8 mouse cellular contexts compared by ENCODE assay signal in the genomic region with DNA sequence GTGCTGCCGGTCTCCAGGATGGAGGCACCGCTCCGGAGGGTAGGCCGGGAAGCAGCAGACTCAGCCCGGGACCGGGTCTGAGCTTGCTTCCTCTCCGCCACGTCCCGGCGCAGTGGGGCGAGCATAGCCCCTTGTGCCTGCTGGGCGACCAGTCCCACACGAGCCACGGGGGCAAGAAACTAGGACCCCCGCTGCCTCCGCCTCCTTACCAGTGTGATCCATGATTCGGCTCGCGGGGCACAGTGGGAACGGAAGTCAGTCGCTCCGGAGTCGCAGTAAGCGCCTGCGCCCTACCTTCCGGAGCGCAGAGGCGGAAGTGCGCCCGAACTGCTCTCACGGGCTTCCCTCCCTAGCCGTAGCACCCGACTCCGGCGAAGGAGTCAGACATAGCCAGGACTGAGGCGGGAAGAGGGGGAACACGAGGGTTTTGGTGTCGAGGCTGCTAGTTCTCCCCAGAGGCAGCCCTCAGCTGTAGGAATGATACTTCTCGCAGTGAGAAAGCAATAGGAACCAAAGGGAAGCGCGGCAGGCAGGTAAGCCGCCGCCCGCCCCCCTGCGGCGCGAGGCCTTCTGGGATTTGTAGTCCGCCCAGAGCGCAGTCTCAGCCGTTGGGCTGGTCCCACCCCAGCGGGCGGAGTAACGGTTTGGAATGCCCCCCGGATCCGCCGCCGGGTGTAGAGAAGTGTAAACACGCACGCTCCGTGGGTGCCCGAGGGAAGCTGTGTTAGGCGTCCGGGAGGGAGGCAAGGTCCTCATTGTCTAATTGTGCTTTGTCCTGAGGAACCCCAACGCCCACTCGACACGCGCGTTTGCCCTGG. TPM values are rescaled to one million over a fixed set of nuclear protein-coding genes. Genes with fewer than 3 reads are reported as not detected.
DNase-seq lines count a peak whose midpoint lies in the region; ATAC-seq and TF ChIP-seq lines count a peak whose summit lies in the region.

A gene (minus strand): TSS at position 303 of the 818 bp plus-strand sequence.

- DNase-seq in CH12.LX (ENCODE audit: extremely low read depth), result peak; percentile 91
- peak; percentile 86 for DNase-seq in c-Kit-positive CD71-positive TER-119-negative erythroid progenitor cells, embryonic 14.5 days (ENCODE audit: low read depth)
- peak; percentile 92 for DNase-seq in heart, postnatal 0 days (ENCODE audit: low spot score)
- peak; percentile 96 for DNase-seq in kidney, postnatal 4 days

- dilution Hi-C loops in CH12.LX (cut with MboI; ENCODE audit: extremely low pct_ligation_motif_present, extremely low pct_unique_long_range_greater_than_20kb, low sequenced_read_pairs), result no loop called here

- H3K4me2 ChIP-seq in CH12.LX (ENCODE audit: insufficient read depth, low read depth, poor library complexity, severe bottlenecking), result peak within 1 kb of the TSS; percentile 96
- H3K4me2 ChIP-seq in forebrain, embryonic 12.5 days, result peak within 1 kb of the TSS; percentile 85
- H3K4me2 ChIP-seq in heart, postnatal 0 days (ENCODE audit: low read depth, low read length), result peak within 1 kb of the TSS; percentile 81
- peak within 1 kb of the TSS; percentile 87 for H3K4me2 ChIP-seq in liver, embryonic 16.5 days (ENCODE audit: low read depth, low read length)
- peak within 1 kb of the TSS; percentile 87 for H3K4me2 ChIP-seq in neural tube, embryonic 13.5 days

- no peak for TF ChIP-seq CTCF in CH12.LX (conservative IDR thresholded peaks at IDR 0.05 in 1 of 2, IDR thresholded peaks at IDR 0.05 in 1 of 2; ENCODE audit: low read depth in 2 of 2, low read length in 2 of 2)
- no peak; the same call in 1 of the 2 replicates for TF ChIP-seq CTCF in heart, postnatal 0 days (IDR thresholded peaks at IDR 0.05; ENCODE audit: low read depth)
- TF ChIP-seq CTCF in testis, adult 2 months (IDR thresholded peaks at IDR 0.05; ENCODE audit: control insufficient read depth, insufficient read depth, insufficient replicate concordance, low read depth, low read length), result no peak

- TF ChIP-seq RAD21 in CH12.LX (IDR thresholded peaks at IDR 0.05; ENCODE audit: low read depth, low read length), result no peak

- peaks cover 7 to 21% of the 10 kb centered on the region in 2 experiments for H3K4me1 ChIP-seq in CH12.LX (ENCODE audit: control insufficient read depth in 1 of 2, insufficient read depth in 2 of 2)
- peaks cover 18% of the 10 kb centered on the region for H3K4me1 ChIP-seq in forebrain, embryonic 12.5 days
- peaks cover 9% of the 10 kb centered on the region for H3K4me1 ChIP-seq in heart, postnatal 0 days (ENCODE audit: control insufficient read depth, insufficient read depth)
- H3K4me1 ChIP-seq in liver, embryonic 16.5 days (ENCODE audit: control insufficient read depth, low read depth, low read length), result peaks cover 13% of the 10 kb centered on the region
- peaks cover 25% of the 10 kb centered on the region for H3K4me1 ChIP-seq in neural tube, embryonic 13.5 days (replicated peaks)
- H3K4me1 ChIP-seq in testis, adult 2 months (ENCODE audit: control insufficient read depth, insufficient read depth, low read length), result peaks cover 4% of the 10 kb centered on the region; the same call in 1 of the 2 replicates

- peaks cover 38% of the 10 kb centered on the region for H3K79me2 ChIP-seq in CH12.LX (replicated peaks; ENCODE audit: control insufficient read depth, extremely low read depth, insufficient read depth, poor library complexity, severe bottlenecking)

- peak within 1 kb of the TSS; percentile 96 to 98 (median 96) for H3K4me3 ChIP-seq in CH12.LX (replicated peaks in 1 of 3; ENCODE audit: low read depth in 2 of 3, low read length in 2 of 3, poor library complexity in 1 of 3)
- peak within 1 kb of the TSS; percentile 86 for H3K4me3 ChIP-seq in forebrain, embryonic 12.5 days (replicated peaks)
- peak within 1 kb of the TSS; percentile 97 for H3K4me3 ChIP-seq in heart, postnatal 0 days (ENCODE audit: low read depth, low read length)
- peak within 1 kb of the TSS; percentile 96 for H3K4me3 ChIP-seq in liver, embryonic 16.5 days (ENCODE audit: low read depth, low read length)
- H3K4me3 ChIP-seq in neural tube, embryonic 13.5 days, result peak within 1 kb of the TSS; percentile 79
- peak within 1 kb of the TSS; percentile 95 for H3K4me3 ChIP-seq in testis, adult 2 months (ENCODE audit: control insufficient read depth, low read depth, low read length)

- WGBS in forebrain, embryonic 12.5 days, result under 1% methylated on average over 68 of the region's 68 CpGs
- under 1% methylated on average over 68 of the region's 68 CpGs for WGBS in heart, postnatal 0 days
- under 1% methylated on average over 68 of the region's 68 CpGs for WGBS in liver, embryonic 16.5 days (ENCODE audit: insufficient replicate concordance)
- whole genome bisulfite sequencing in neural tube, embryonic 13.5 days, result under 1% methylated on average over 68 of the region's 68 CpGs

- in situ Hi-C loops in CH12.LX (cut with MboI; ENCODE audit: low pct_ligation_motif_present, low pct_unique_long_range_greater_than_20kb, low sequenced_read_pairs), result loop anchor here (10.0 to 25.0 kb wide), 2 partner anchors 225 to 438 kb away; no protein-coding TSS in a partner anchor

- no peaks in the 10 kb centered on the region for H3K27me3 ChIP-seq in CH12.LX (replicated peaks)
- H3K27me3 ChIP-seq in forebrain, embryonic 12.5 days, result no peaks in the 10 kb centered on the region
- no peaks in the 10 kb centered on the region for H3K27me3 ChIP-seq in heart, postnatal 0 days (ENCODE audit: control insufficient read depth, insufficient read depth, low read length)
- no peaks in the 10 kb centered on the region for H3K27me3 ChIP-seq in liver, embryonic 16.5 days (ENCODE audit: control insufficient read depth, insufficient read depth, low read depth, low read length)
- H3K27me3 ChIP-seq in neural tube, embryonic 13.5 days, result no peaks in the 10 kb centered on the region
- H3K27me3 ChIP-seq in testis, adult 2 months (ENCODE audit: control insufficient read depth, insufficient read depth, low read length), result no peaks in the 10 kb centered on the region

- H3K9ac ChIP-seq in CH12.LX (ENCODE audit: insufficient read depth, low read depth), result peak within 1 kb of the TSS; percentile 80
- peak within 1 kb of the TSS; percentile 78 for H3K9ac ChIP-seq in forebrain, embryonic 12.5 days
- H3K9ac ChIP-seq in heart, postnatal 0 days (replicated peaks; ENCODE audit: low read depth, low read length), result peak within 1 kb of the TSS; percentile 80
- peak within 1 kb of the TSS; percentile 93 for H3K9ac ChIP-seq in liver, embryonic 16.5 days (ENCODE audit: low read depth, low read length)
- H3K9ac ChIP-seq in neural tube, embryonic 13.5 days, result peak within 1 kb of the TSS; percentile 89

- peaks cover 0 to 9% of the 10 kb centered on the region in 2 experiments for H3K36me3 ChIP-seq in CH12.LX (replicated peaks in 1 of 2; ENCODE audit: control insufficient read depth in 1 of 2, insufficient read depth in 1 of 2, low read length in 1 of 2)
- peaks cover under 1% of the 10 kb centered on the region for H3K36me3 ChIP-seq in forebrain, embryonic 12.5 days (replicated peaks)
- H3K36me3 ChIP-seq in heart, postnatal 0 days (replicated peaks; ENCODE audit: control insufficient read depth, insufficient read depth, low read length), result peaks cover under 1% of the 10 kb centered on the region
- H3K36me3 ChIP-seq in liver, embryonic 16.5 days (ENCODE audit: control insufficient read depth, insufficient read depth), result no peaks in the 10 kb centered on the region; the same call in 1 of the 2 replicates
- H3K36me3 ChIP-seq in neural tube, embryonic 13.5 days, result 0 out of 2 replicates have a peak, but pooled peaks cover under 1% of the 10 kb centered on the region
- peaks cover 2% of the 10 kb centered on the region for H3K36me3 ChIP-seq in testis, adult 2 months (ENCODE audit: control insufficient read depth, insufficient read depth, low read length)

- TF ChIP-seq POLR2A in CH12.LX (IDR thresholded peaks at IDR 0.05; ENCODE audit: low read depth, low read length), result peak; percentile 72; the same call in 1 of the 2 replicates
- peak; percentile 87 for TF ChIP-seq POLR2A in testis, adult 2 months (IDR thresholded peaks at IDR 0.05; ENCODE audit: control insufficient read depth, low read depth, low read length)

- 0 out of 2 replicates have a peak, but pooled peaks have one; percentile 21 for TF ChIP-seq EP300 in CH12.LX (IDR thresholded peaks at IDR 0.05; ENCODE audit: low read length)
- no peak for TF ChIP-seq EP300 in heart, postnatal 0 days (IDR thresholded peaks at IDR 0.05; ENCODE audit: low read depth)

- H3K9me3 ChIP-seq in CH12.LX (replicated peaks; ENCODE audit: low read length), result no peaks in the 10 kb centered on the region
- H3K9me3 ChIP-seq in forebrain, embryonic 12.5 days, result no peaks in the 10 kb centered on the region
- no peaks in the 10 kb centered on the region for H3K9me3 ChIP-seq in heart, postnatal 0 days (replicated peaks; ENCODE audit: control insufficient read depth, low read length)
- H3K9me3 ChIP-seq in liver, embryonic 16.5 days (replicated peaks; ENCODE audit: control insufficient read depth, low read length), result no peaks in the 10 kb centered on the region
- H3K9me3 ChIP-seq in neural tube, embryonic 13.5 days, result no peaks in the 10 kb centered on the region

- ATAC-seq in forebrain, embryonic 12.5 days (ENCODE audit: low FRiP score), result peak; percentile 98
- ATAC-seq in heart, postnatal 0 days (ENCODE audit: insufficient read depth, low read depth), result peak; percentile 98
- peak; percentile 98 for ATAC-seq in liver, embryonic 16.5 days (ENCODE audit: low read depth)
- ATAC-seq in neural tube, embryonic 13.5 days (ENCODE audit: low read depth), result peak; percentile 99

- peak within 1 kb of the TSS; percentile 81 for H3K27ac ChIP-seq in CH12.LX (ENCODE audit: insufficient read depth, low read depth)
- peak within 1 kb of the TSS; percentile 89 for H3K27ac ChIP-seq in forebrain, embryonic 12.5 days
- H3K27ac ChIP-seq in heart, postnatal 0 days (ENCODE audit: low read depth), result peak within 1 kb of the TSS; percentile 89
- peak within 1 kb of the TSS; percentile 26 for H3K27ac ChIP-seq in liver, embryonic 16.5 days (ENCODE audit: low read length)
- peak within 1 kb of the TSS; percentile 96 for H3K27ac ChIP-seq in neural tube, embryonic 13.5 days (replicated peaks)
- peak within 1 kb of the TSS; percentile 97 for H3K27ac ChIP-seq in testis, adult 2 months (ENCODE audit: control insufficient read depth, insufficient read depth, low read depth, low read length)

TF ChIP-seq in CH12.LX, 34 proteins besides CTCF, POLR2A, EP300 and RAD21 (continues in another document):
- TF ChIP-seq ZKSCAN1 (IDR thresholded peaks at IDR 0.05; ENCODE audit: borderline replicate concordance, low read depth, low read length), result no peak

RNA-seq across cellular contexts. Expression of the gene that starts here (rescaled TPM):
- total RNA-seq in CH12.LX (2012; rRNA removed), result 4.5 TPM in 2 replicates
- total RNA-seq in CH12.LX (2014; rRNA removed), result 4.6 and 5.2 TPM in 2 replicates
- polyA plus RNA-seq in CH12.LX (2012; ENCODE audit: insufficient read length, low read depth), result 16.4 and 18.8 TPM in 2 replicates
- 16.3 and 19.7 TPM in 2 replicates for polyA plus RNA-seq in forebrain, embryonic 12.5 days (2016; fragmentation: Nextera tagmentation; extraction: Ambion mirVana)
- total RNA-seq in heart, postnatal 0 days (2014; rRNA removed; ENCODE audit: low replicate concordance), result 6.4 and 10.4 TPM in 2 replicates
- 5.1 and 5.4 TPM in 2 replicates for polyA plus RNA-seq in heart, postnatal 0 days (2015; fragmentation: Nextera tagmentation; extraction: Ambion mirVana)
- 3.6 and 4.7 TPM in 2 replicates for polyA plus RNA-seq in liver, embryonic 16.5 days (2015; fragmentation: Nextera tagmentation; extraction: Ambion mirVana)
- polyA plus RNA-seq in neural tube, embryonic 13.5 days (2015; fragmentation: Nextera tagmentation; extraction: Ambion mirVana), result 18.1 and 18.9 TPM in 2 replicates
- 17.6 and 19.2 TPM in 2 replicates for polyA plus RNA-seq in testis, adult 2 months (2012; rRNA removed)

Comparison
In these comparisons a context has a peak if more than half of its experiments do, and no peak if none do; other contexts are left out.
1. Peak in every context shown above with its lines: DNase-seq, ATAC-seq, H3K4me3 ChIP-seq and H3K27ac ChIP-seq.
2. H3K27ac ChIP-seq: peak in every context shown above with its lines; median percentile 97 in testis, adult 2 months; 96 in neural tube, embryonic 13.5 days; 89 in forebrain, embryonic 12.5 days; 89 in heart, postnatal 0 days; 81 in CH12.LX; 26 in liver, embryonic 16.5 days.